Mouse (Mus musculus): Measurements from ENCODE around the gene Pes1. TPM values are rescaled to one million over a fixed set of nuclear protein-coding genes. Genes with fewer than 3 reads are reported as not detected.

Pes1 gene
- 41.3 and 45.1 TPM in 2 replicates for polyA plus RNA-seq (2015; fragmentation: Nextera tagmentation; extraction: Ambion mirVana)

DNA sequence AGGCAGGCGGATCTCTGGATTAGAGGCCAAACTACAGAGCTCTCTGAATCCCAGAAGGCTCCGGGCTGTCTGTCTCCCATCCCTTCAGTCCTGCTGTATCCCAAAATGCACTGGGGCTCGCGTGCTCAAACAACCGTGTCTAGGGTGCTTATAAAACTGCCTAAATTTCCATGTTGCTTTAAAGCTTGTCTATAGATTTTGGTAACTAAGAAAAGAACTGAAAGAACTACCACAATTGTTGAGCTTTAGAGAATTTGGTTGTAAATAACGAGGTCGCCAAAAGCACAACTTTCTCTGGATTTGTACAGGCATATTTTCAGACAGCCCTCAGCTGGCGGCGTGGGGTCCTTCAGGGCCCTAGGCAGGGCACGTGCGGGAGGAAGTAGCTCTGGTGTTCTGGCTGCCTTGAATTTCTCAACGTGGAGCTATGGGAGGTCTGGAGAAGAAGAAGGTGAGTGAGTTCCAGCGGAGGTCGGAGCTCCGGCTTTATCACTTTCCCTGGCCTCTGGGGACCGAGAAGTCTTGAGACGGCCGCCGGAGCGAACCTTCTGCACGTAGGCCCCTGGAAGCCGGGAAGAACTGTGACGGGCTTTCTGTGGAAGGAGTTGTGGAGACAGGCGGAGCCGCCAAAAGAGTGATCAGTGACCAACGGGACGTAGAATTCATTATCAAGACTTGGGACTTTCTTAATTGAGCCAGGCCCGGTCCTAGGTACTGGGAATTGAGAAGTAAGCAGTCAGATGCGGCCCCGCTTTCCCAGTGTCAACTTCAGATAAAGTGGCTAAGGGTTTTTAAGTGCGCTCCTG lies at the start of gene Pes1:
Pes1 (plus strand) TSS at position 366 of the 806 bp plus-strand sequence.

GRCm38 (mm10) chr11:3914109-3914840 lies 49.5 kb upstream of the Pes1 start, which contains the start of gene Slc35e4:
Gene Slc35e4, minus strand, starts transcription at chr11:3914664.

GRCm38 (mm10) chr11:3931511-3932211 lies 32.1 kb upstream of the Pes1 start, which contains the start of gene Tcn2:
Gene Tcn2, minus strand, starts transcription at chr11:3932159.

DNA sequence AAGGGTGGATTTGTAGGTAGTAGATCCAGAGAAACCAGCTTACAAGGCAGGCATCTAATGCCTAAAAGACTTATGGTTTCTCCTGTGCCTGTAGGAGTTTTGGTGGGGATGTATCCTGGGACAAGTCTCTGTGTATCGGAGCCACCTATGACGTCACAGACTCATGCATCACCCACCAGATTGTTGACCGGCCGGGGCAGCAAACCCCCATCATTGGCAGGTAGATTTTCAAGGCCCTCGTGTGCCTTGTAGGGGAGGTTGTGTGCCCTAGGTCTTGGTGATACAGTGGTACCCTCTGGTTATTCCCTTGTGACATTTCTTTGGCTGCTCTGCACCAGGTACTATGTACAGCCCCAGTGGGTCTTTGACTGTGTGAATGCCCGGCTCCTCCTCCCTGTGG lies 12.9 kb downstream of the Pes1 start, which contains the start of gene 4930556J24Rik:
4930556J24Rik (minus strand) TSS at position 101 of the 400 bp plus-strand sequence.

GRCm38 (mm10) chr11:3983291-3983862 lies 19.6 kb downstream of the Pes1 start, which contains the start of gene Gal3st1:
Gene Gal3st1, plus strand, starts transcription at chr11:3983636.

Other genes with a start within 250 kb of the Pes1 start
- gene Osbp2, start 100.1 kb upstream of the Pes1 start, polyA plus RNA-seq (2015; fragmentation: Nextera tagmentation; extraction: Ambion mirVana): 0.46 and 0.47 TPM in 2 replicates
- gene 4921536K21Rik, start 68.9 kb upstream of the Pes1 start, polyA plus RNA-seq (2015; fragmentation: Nextera tagmentation; extraction: Ambion mirVana): 0.13 and 0.33 TPM in 2 replicates
- 4.6 and 4.7 TPM in 2 replicates for gene Dusp18, start 68.7 kb upstream of the Pes1 start, polyA plus RNA-seq (2015; fragmentation: Nextera tagmentation; extraction: Ambion mirVana)
- gene Slc35e4, start 49.3 kb upstream of the Pes1 start, polyA plus RNA-seq (2015; fragmentation: Nextera tagmentation; extraction: Ambion mirVana): 11.1 and 12.5 TPM in 2 replicates
- 41.8 and 57.9 TPM in 2 replicates for gene Tcn2, start 31.8 kb upstream of the Pes1 start, polyA plus RNA-seq (2015; fragmentation: Nextera tagmentation; extraction: Ambion mirVana)
- not detected in 2 replicates for gene 4930556J24Rik, start 12.8 kb downstream of the Pes1 start, polyA plus RNA-seq (2015; fragmentation: Nextera tagmentation; extraction: Ambion mirVana)
- 2.4 TPM in 2 replicates for gene Gal3st1, start 19.7 kb downstream of the Pes1 start, polyA plus RNA-seq (2015; fragmentation: Nextera tagmentation; extraction: Ambion mirVana)
- gene Sec14l4, start 67.5 kb downstream of the Pes1 start, polyA plus RNA-seq (2015; fragmentation: Nextera tagmentation; extraction: Ambion mirVana): not detected in 2 replicates
- not detected in 2 replicates for gene Sec14l3, start 100.9 kb downstream of the Pes1 start, polyA plus RNA-seq (2015; fragmentation: Nextera tagmentation; extraction: Ambion mirVana)
- gene Mtfp1, start 131.5 kb downstream of the Pes1 start, polyA plus RNA-seq (2015; fragmentation: Nextera tagmentation; extraction: Ambion mirVana): 2.1 and 3.4 TPM in 2 replicates
- 0.33 and 0.43 TPM in 2 replicates for gene Sec14l2, start 159.4 kb downstream of the Pes1 start, polyA plus RNA-seq (2015; fragmentation: Nextera tagmentation; extraction: Ambion mirVana)
- 23.6 and 26.4 TPM in 2 replicates for gene Rnf215, start 171.2 kb downstream of the Pes1 start, polyA plus RNA-seq (2015; fragmentation: Nextera tagmentation; extraction: Ambion mirVana)
- 3.2 and 3.5 TPM in 2 replicates for gene Ccdc157, start 196.3 kb downstream of the Pes1 start, polyA plus RNA-seq (2015; fragmentation: Nextera tagmentation; extraction: Ambion mirVana)
- gene Sf3a1, start 196.4 kb downstream of the Pes1 start, polyA plus RNA-seq (2015; fragmentation: Nextera tagmentation; extraction: Ambion mirVana): 15.5 and 20.5 TPM in 2 replicates
- 53.0 and 58.9 TPM in 2 replicates for gene Tbc1d10a, start 222.8 kb downstream of the Pes1 start, polyA plus RNA-seq (2015; fragmentation: Nextera tagmentation; extraction: Ambion mirVana)

Data from urinary bladder, postnatal 0 days (tissue).